8 mouse cellular contexts compared by ENCODE assay signal in genomic region chr17:35134801-35135590, GRCm38 (mm10). TPM values are rescaled to one million over a fixed set of nuclear protein-coding genes. Genes with fewer than 3 reads are reported as not detected.
A peak's percentile ranks its signal among the peaks of the same experiment; 100 is the strongest.
DNase-seq lines count a peak whose midpoint lies in the region; ATAC-seq lines count a peak whose summit lies in the region.

Gene Bag6, plus strand, starts transcription at chr17:35135178.

- peak; percentile 84 for ATAC-seq in inflammation-experienced regulatory T-cells, adult 6 months
- ATAC-seq in megakaryocyte-erythroid progenitor cell, adult 5-6 weeks (replicated peaks; ENCODE audit: low FRiP score, low TSS enrichment, poor library complexity, severe bottlenecking) = peak; percentile 77

- DNase-seq in adipocyte (ENCODE audit: low spot score) = peak; percentile 97
- DNase-seq in embryo, embryonic 10 days (ENCODE audit: low spot score) = peak; percentile 94
- peak; percentile 93 for DNase-seq in gastrocnemius, postnatal 14 days
- peak; percentile 92 to 96 for DNase-seq in left cerebral cortex, postnatal 10 days (ENCODE audit: extremely low spot score in 1 of 2, low spot score in 2 of 2)
- peak; percentile 95 for DNase-seq in right cerebral cortex, postnatal 25 days
- peak; percentile 92 to 94 for DNase-seq in urinary bladder, postnatal 4 days (ENCODE audit: low spot score in 2 of 2)

- intact Hi-C loops in gastrocnemius, postnatal 14 days (cut with DNase I; ENCODE audit: low total_unique reads) = no loop called here
- intact Hi-C loops in left cerebral cortex, postnatal 10 days (cut with DNase I) = no loop called here

RNA-seq across cellular contexts. Expression of gene Bag6, which starts in this region (rescaled TPM):
- 100 to 1,000 TPM; 193 to 200 TPM for total RNA-seq in gastrocnemius, postnatal 14 days (2021)
- 10 to 100 TPM; 25.4 to 33.8 (median 29.1) TPM for polyA plus RNA-seq in inflammation-experienced regulatory T-cells, adult 6 months (2017; shearing (Covaris generic))
- 100 to 1,000 TPM; 297 to 299 TPM for total RNA-seq in left cerebral cortex, postnatal 10 days (2021)
- total RNA-seq in megakaryocyte-erythroid progenitor cell, adult 5-6 weeks (2014; fragmentation: Nextera tagmentation) = 158 TPM in 2 replicates
- 63.3 and 105 TPM in 2 replicates for total RNA-seq in megakaryocyte-erythroid progenitor cell, adult 5-6 weeks (2017)

Comparison
In these comparisons a context has a peak if more than half of its experiments do, and no peak if none do; other contexts are left out.
1. Peak in every context shown above with its lines: DNase-seq and ATAC-seq.